In the genomic region with DNA sequence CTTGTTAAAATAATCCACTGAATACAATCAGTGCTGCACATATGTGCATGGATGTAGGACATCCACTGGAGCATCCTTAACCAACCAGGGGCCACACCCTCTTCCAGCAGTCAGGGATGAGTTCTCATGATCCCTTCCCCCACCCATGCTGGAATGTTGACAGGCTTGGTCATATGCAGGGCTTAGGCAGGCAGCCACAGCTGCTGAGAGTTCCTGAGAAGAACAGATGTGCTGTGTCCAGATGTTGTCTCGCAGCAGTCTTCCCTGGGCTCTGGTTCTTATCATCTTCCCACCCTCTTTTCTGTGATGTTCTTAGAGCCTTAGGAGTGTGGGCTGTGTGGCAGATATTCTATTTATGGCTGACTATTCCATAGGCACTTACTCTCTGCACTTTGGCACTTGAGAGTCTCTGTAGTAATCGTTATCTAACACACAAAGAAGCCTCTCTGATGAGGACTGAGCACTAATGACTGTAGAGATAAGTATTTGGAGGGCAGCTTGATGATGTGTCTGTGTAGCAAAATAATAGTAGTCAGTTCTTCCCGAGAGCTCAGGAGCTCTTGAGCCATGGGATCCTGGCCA, we compare ENCODE assay signal across 16 mouse cellular contexts.
A peak's percentile ranks its signal among the peaks of the same experiment; 100 is the strongest.
DNase-seq lines count a peak whose midpoint lies in the region; ATAC-seq lines count a peak whose summit lies in the region.
"Had no signal": no experiment of that assay in that cellular context is flagged by ENCODE, and none has a peak within 500 bp of the region (broad histone marks: within the 10 kb centered on the region; RNA-seq: fewer than 3 reads in every experiment).

No protein-coding gene starts in this region.

- no peak overlapping the region for H3K27ac ChIP-seq in kidney, embryonic 15.5 days
- no peak overlapping the region for H3K27ac ChIP-seq in heart, embryonic 10.5 days
- H3K27ac ChIP-seq in intestine, embryonic 16.5 days (ENCODE audit: low read length): peak overlapping the region; percentile 41
- H3K27ac ChIP-seq: embryonic facial prominence, embryonic 13.5 days; hindbrain, embryonic 14.5 days; midbrain, embryonic 13.5 days had no signal

- WGBS in kidney, embryonic 15.5 days: 66% methylated on average over 3 of the region's 3 CpGs
- WGBS in heart, embryonic 10.5 days: 21% methylated on average over 3 of the region's 3 CpGs
- WGBS in intestine, embryonic 16.5 days: 35% methylated on average over 3 of the region's 3 CpGs

- ATAC-seq in kidney, embryonic 15.5 days (replicated peaks; ENCODE audit: low FRiP score): 0 out of 2 replicates have a peak, but pooled peaks have one; percentile 12
- ATAC-seq in intestine, embryonic 16.5 days: peak; percentile 79
- ATAC-seq: midbrain, embryonic 13.5 days had no signal

- no peak overlapping the region for H3K4me3 ChIP-seq in kidney, embryonic 15.5 days (replicated peaks)
- H3K4me3 ChIP-seq in heart, embryonic 10.5 days: no peak overlapping the region
- H3K4me3 ChIP-seq in intestine, embryonic 16.5 days (ENCODE audit: low read length): no peak overlapping the region
- H3K4me3 ChIP-seq: embryonic facial prominence, embryonic 13.5 days; midbrain, embryonic 13.5 days had no signal

- DNase-seq in kidney, adult 9 months: no peak
- DNase-seq in ZHBTc4 (ENCODE audit: low read depth, low spot score): peak; percentile 7
- peak; percentile 82 for DNase-seq in heart, embryonic 10.5 days (ENCODE audit: low spot score)
- DNase-seq in adrenal gland, adult 8-10 months: no peak
- no peak for DNase-seq in layer of hippocampus, postnatal 10 days (ENCODE audit: low spot score in 2 of 2)
- DNase-seq in neural tube, embryonic 10.5 days (ENCODE audit: extremely low spot score, low spot score): no peak
- DNase-seq: adrenal gland, postnatal 14 days; cerebellum, adult 18-20 months; kidney, postnatal 10 days; lung, adult 2 months; right cerebral cortex, postnatal 14 days had no signal

- no peak overlapping the region for H3K4me2 ChIP-seq in kidney, embryonic 15.5 days
- H3K4me2 ChIP-seq in intestine, embryonic 16.5 days (ENCODE audit: low read depth, low read length): no peak overlapping the region
- H3K4me2 ChIP-seq: embryonic facial prominence, embryonic 13.5 days; hindbrain, embryonic 14.5 days; midbrain, embryonic 13.5 days had no signal

- no peaks in the 10 kb centered on the region for H3K36me3 ChIP-seq in kidney, embryonic 15.5 days
- H3K36me3 ChIP-seq in heart, embryonic 10.5 days: no peaks in the 10 kb centered on the region
- H3K36me3 ChIP-seq in intestine, embryonic 16.5 days (ENCODE audit: control insufficient read depth, insufficient read depth, low read length): 0 out of 2 replicates have a peak, but pooled peaks cover 4% of the 10 kb centered on the region
- H3K36me3 ChIP-seq: midbrain, embryonic 13.5 days had no signal

- no peak overlapping the region for H3K9ac ChIP-seq in kidney, embryonic 15.5 days
- no peak overlapping the region for H3K9ac ChIP-seq in intestine, embryonic 16.5 days (ENCODE audit: low read depth, low read length)
- H3K9ac ChIP-seq: embryonic facial prominence, embryonic 13.5 days; hindbrain, embryonic 14.5 days; midbrain, embryonic 13.5 days had no signal

- no peaks in the 10 kb centered on the region for H3K4me1 ChIP-seq in kidney, embryonic 15.5 days
- peaks cover 14% of the 10 kb centered on the region for H3K4me1 ChIP-seq in heart, embryonic 10.5 days
- H3K4me1 ChIP-seq in intestine, embryonic 16.5 days (ENCODE audit: control insufficient read depth, insufficient read depth, low read length): peaks cover 6% of the 10 kb centered on the region; the same call in 1 of the 2 replicates
- H3K4me1 ChIP-seq: embryonic facial prominence, embryonic 13.5 days; midbrain, embryonic 13.5 days had no signal

- no peaks in the 10 kb centered on the region for H3K27me3 ChIP-seq in kidney, embryonic 15.5 days
- H3K27me3 ChIP-seq in heart, embryonic 10.5 days (ENCODE audit: insufficient read depth, poor library complexity, severe bottlenecking): peaks cover 50% of the 10 kb centered on the region
- H3K27me3 ChIP-seq in intestine, embryonic 16.5 days (replicated peaks; ENCODE audit: control insufficient read depth, insufficient read depth, low read length): no peaks in the 10 kb centered on the region
- H3K27me3 ChIP-seq: embryonic facial prominence, embryonic 13.5 days; midbrain, embryonic 13.5 days had no signal

- no peaks in the 10 kb centered on the region for H3K9me3 ChIP-seq in kidney, embryonic 15.5 days (replicated peaks)
- no peaks in the 10 kb centered on the region for H3K9me3 ChIP-seq in heart, embryonic 10.5 days
- no peaks in the 10 kb centered on the region for H3K9me3 ChIP-seq in intestine, embryonic 16.5 days (ENCODE audit: control insufficient read depth, low read length)
- H3K9me3 ChIP-seq: embryonic facial prominence, embryonic 13.5 days; midbrain, embryonic 13.5 days had no signal

Comparison
In these comparisons a context has a peak if more than half of its experiments do, and no peak if none do; other contexts are left out.
1. DNase-seq: peak in ZHBTc4 (single experiment) and heart, embryonic 10.5 days (single experiment); none in kidney, adult 9 months (single experiment), adrenal gland, adult 8-10 months (single experiment), layer of hippocampus, postnatal 10 days (0 of 2) and neural tube, embryonic 10.5 days (single experiment).